Mouse (Mus musculus) adrenal gland, postnatal 36 days (tissue): ENCODE data around the gene Kcnk13. TPM values are rescaled to one million over a fixed set of nuclear protein-coding genes. Genes with fewer than 3 reads are reported as not detected.

Experiments used
- DNase-seq, 2 experiments: peaks; one replicate each; pipeline ENCODE4 v3.0.0; 2021; ENCODE audit warnings: mixed read lengths in 1 of 2
- total RNA-seq, 2 experiments: library from RNA; stranded (reverse); gene quantifications; 2 replicates each; pipeline ENCODE4 v1.2.3; 2021

Gene Kcnk13
- total RNA-seq, 2 experiments from 2014 or later, result 0.46 to 1.3 TPM

DNA sequence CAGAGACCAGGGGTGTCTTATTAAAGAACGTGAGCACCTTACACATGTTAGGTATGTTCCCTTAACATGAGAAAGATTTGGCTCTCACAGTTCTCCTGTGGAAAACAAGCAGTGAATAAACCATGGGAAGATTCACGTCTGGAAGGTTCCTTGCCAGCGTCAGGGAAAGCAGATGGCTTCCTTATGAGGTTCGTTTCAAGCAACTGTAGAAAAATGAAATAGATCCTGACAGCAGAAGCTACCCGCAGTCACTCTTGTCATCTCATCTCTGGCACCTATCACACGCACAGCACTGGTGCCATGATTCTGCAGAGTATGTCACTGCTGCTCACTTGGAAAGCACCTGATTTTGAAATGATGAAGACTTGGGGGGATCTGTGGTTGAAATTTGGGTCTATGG lies 53.4 kb downstream of the Kcnk13 start:
- no peak for DNase-seq

DNA sequence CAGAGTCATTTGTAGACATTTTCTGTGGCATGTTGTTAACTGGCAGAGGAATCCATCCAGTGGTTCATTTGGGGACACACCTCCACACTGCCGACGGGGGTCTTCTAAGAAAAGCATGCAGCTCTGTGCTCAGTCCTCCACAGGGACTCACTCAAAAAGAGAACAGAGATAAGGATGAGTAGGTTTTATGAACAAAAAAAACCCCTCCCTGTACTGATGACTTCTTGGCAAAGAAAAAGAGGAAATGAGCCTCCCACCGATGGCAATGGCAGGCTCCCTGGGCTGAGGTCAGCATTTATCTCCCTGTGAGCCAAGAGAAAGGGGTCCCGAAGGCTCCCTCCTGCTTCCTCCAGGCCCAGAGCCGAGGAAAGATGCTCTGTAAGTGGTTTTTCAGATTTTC lies 58.2 kb downstream of the Kcnk13 start:
- DNase-seq, result no peak

DNA sequence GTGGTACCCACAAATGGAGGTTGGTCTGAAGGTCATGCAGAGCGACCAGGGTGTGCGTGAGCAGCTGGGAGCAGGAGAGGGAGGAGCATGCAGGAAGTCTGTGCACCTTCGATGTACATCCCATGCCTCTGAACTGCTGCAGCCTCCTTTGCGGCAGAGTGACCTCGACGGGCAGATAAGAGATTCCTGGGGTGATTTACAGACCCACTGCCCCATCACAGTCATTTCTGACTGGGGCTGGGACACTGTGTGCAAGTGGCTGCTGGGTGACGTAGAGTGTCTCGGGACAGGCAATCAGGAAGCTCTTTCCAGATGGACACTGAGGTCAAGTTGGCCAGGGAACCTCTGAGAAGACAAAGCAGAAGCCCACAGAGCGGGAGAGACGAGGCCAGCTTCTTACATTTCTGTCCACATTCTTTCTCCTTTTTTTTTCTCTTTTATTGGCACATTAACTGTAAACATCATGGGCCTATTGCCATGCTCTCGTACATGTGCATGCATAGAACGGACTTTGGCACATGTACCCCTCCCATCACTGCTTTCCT lies 59.6 kb downstream of the Kcnk13 start:
- DNase-seq, result peak; percentile 40 to 68

- no peak for DNase-seq
These were observed 61.4 kb downstream of the Kcnk13 start for GRCm38 (mm10) chr12:100025675-100026074.

DNA sequence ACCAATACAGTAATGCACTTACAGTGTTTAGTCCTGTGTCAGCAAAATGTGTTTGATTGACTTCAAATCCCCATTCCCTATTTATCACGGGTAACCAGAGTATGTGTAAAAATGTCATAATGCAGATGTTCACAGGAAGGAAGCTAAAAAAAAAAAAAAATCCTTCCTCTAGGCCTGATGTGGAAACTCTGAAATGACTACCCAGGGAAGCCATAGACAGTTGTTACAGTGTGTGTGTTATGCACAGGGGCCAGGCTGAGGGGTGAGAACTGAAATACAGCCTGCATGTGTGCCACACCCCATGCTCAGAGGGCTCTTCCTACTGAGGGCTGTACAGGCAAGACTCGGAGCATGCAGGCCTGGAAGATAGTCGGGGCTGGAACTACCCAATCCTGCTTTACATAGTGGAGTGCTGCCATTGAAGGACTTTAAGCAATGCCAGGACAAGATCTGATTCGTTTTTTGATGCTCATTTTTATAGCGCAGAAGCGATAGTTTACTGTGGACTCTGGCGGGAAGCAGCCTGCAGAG lies 62.5 kb downstream of the Kcnk13 start:
- no peak for DNase-seq

- DNase-seq, result no peak
These were observed 63.0 kb downstream of the Kcnk13 start for GRCm38 (mm10) chr12:100027281-100027680.

- DNase-seq, result no peak
These were observed 67.4 kb downstream of the Kcnk13 start for GRCm38 (mm10) chr12:100031681-100032080.

- no peak for DNase-seq
These were observed 68.2 kb downstream of the Kcnk13 start for GRCm38 (mm10) chr12:100032521-100032920.

- DNase-seq, result no peak
These were observed 74.5 kb downstream of the Kcnk13 start for GRCm38 (mm10) chr12:100038741-100039262.

- no peak for DNase-seq
These were observed 77.8 kb downstream of the Kcnk13 start for GRCm38 (mm10) chr12:100042116-100042515.

GRCm38 (mm10) chr12:100044704-100045103 lies 80.4 kb downstream of the Kcnk13 start:
- no peak for DNase-seq

DNA sequence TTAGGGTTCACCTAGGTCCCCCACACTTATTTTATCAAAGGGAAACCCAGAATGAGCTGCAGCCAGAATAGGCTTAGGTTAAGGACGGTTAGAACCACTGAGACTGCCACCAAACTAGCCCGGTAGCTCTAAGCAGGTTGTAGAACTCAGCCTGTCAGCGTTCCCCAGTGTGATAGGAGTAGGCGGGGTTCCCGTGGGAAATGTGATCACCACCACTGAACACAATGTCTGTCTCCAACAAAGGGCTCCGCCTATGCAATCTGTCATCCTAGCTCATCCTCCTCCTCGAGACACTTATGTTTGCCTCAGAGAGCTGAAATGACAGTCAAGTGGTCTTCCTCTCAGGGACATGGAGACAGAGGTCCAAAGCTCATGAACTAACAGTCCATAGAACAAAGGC lies 86.3 kb downstream of the Kcnk13 start:
- no peak for DNase-seq

DNA sequence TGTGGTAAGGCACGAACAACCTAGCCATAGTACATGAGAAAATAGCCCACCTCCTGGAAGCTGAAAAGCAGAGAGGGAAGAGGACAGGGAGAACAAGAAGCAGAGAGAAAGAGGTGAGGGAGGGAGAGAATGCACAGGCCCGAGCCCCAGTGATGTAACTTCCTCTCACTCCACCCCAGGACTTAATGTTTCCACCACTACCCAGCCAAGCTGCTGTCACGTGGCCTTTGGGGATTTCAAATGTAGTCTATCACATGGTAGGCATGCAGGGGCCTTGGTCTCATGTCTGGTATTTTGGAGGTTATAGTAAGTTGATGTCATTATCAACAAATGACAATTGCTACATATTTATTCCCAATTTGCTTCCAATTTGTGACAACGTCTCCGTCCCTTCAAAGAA lies 89.3 kb downstream of the Kcnk13 start:
- no peak for DNase-seq

- no peak for DNase-seq
These were observed 96.8 kb downstream of the Kcnk13 start for GRCm38 (mm10) chr12:100061071-100061470.

GRCm38 (mm10) chr12:100061826-100062225 lies 97.5 kb downstream of the Kcnk13 start:
- DNase-seq, result peak; percentile 19 to 35

GRCm38 (mm10) chr12:100062584-100062983 lies 98.3 kb downstream of the Kcnk13 start:
- DNase-seq, result no peak

- DNase-seq, result no peak
These were observed 100.8 kb downstream of the Kcnk13 start for GRCm38 (mm10) chr12:100065109-100065508.

GRCm38 (mm10) chr12:100067477-100067876 lies 103.2 kb downstream of the Kcnk13 start:
- no peak for DNase-seq

DNA sequence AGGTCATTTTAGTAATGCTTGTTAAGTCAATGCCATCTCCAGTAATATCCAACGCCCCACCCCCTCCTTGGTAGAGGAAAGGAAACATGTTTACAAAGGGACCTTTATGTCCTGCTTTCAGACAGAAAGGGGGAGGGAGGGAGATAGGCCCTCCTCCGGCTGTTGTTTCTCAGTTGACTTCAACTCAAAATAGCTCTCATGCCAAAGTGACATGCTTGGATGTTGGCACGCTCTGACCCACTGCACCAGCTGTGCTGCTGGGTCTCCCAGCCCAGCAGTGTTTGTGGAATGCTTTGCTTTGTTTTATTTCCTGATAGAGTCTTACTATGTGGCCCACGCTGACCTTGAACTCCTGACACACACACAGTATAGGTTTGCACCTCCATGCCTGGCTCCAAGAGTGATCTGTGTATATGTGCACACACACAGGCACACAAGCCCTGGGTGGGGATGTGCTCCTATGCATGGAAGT lies 108.9 kb downstream of the Kcnk13 start:
- DNase-seq, result no peak

DNA sequence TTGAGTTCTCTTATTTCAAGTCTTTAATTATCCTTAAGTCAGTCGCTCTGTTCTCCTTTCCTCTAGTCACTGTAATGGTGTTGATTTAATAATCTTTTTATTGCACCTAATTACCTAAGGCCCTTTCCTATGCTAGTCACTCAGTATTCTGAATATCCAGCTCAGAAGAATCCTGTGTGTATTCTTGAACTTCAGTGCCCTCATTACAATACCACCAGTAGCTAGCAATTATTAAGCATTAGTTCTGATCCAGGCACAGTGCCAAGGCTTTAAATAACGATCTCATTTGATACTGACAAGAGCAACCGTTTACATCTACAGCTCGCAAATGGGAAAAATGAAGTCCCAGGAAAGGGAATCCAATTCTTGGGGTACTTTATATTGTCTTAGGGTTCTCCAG lies 111.4 kb downstream of the Kcnk13 start:
- no peak for DNase-seq

GRCm38 (mm10) chr12:100079636-100080286 lies 115.5 kb downstream of the Kcnk13 start:
- DNase-seq, result peak in 1 of 2 experiments; percentile 13

DNA sequence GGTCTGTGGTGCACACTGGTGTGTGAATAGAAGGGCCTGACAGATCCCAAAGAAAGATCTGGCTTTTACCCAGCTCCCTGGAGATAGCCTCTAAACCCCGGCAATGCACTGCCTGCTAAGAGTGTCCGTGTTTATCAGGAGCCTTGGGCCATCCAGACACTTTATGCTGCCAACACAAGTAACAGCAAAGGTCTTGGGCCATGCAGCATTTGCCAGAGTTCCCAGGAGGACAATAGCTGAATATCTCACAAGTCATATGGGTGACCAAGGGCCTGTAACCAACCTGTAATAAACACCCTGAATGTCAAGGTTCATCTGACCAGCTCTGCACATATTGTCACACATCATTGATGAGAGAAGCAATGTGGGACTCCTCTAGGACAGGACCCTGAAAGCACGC lies 123.7 kb downstream of the Kcnk13 start:
- DNase-seq, result no peak

DNA sequence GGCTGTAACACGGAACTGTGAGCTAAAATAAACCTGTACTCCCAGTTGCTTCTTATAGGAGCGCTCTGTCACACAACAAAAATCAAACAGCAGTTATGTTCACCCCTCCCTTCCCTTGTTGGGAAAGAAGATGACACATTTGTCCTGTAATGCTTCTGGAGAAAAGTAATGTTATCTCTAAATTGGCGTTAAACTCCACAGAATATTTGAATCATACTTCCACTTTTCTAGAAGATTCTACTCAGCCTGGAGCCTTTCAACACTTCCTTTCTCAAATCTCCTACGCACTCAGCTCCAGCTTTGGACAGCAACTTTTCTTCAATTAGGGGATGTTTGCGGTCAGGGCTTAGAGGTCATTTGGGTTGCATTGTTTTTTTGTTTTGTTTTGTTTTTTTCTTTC lies 125.0 kb downstream of the Kcnk13 start:
- no peak for DNase-seq

DNA sequence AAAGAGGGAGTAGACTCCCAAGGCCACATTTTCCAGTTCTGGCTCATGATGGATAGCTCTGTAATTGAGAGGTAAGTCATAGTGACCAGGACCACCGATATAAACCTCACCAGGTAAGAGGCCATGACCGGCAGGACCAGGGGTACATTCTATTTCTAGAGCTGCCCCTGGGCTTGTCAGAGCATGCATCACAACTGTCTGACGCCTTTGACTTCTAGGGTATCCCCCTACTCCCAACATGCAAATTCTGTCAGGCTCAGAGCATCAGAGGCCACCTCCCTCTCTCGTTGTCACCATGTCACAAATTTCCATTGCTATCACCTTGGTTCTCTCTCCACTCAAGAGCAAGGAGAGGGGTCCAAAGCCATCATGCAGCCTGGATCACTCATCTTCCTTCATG lies 126.5 kb downstream of the Kcnk13 start:
- DNase-seq, result no peak
